Mouse (Mus musculus) testis, adult 2 months (tissue): ENCODE results near the gene Aox2.

Source experiments
- CTCF ChIP-seq: fragments of 200-500 bp; IDR thresholded peaks from 2 replicates; pipeline ENCODE4 v1.5.1; 2012; ENCODE audit warnings: low read depth, mild to moderate bottlenecking, inconsistent platforms, low read length, moderate library complexity; ENCODE audit not compliant: control insufficient read depth, insufficient read depth, insufficient replicate concordance
- POLR2A ChIP-seq: fragments of 200-500 bp; IDR thresholded peaks from 2 replicates; pipeline ENCODE4 v1.6.1; 2012; ENCODE audit warnings: low read depth, mild to moderate bottlenecking, inconsistent platforms, low read length, moderate library complexity; ENCODE audit not compliant: control insufficient read depth

GRCm38 (mm10) chr1:58362296-58362695 is 84.2 kb downstream of the Aox2 start:
- TF ChIP-seq CTCF (no peak), POLR2A (no peak)
